Mouse (Mus musculus) cerebellum, adult 2 months (tissue): Measurements from ENCODE around the gene Olig3.

ENCODE experiments used
- CTCF ChIP-seq: fragments of 200-500 bp; IDR thresholded peaks from 2 replicates; pipeline ENCODE4 v1.5.1; 2011; ENCODE audit warnings: low read depth, mild to moderate bottlenecking, control low read depth, low read length, moderate library complexity, borderline replicate concordance; ENCODE audit not compliant: insufficient read depth
- POLR2A ChIP-seq: fragments of 200-500 bp; IDR thresholded peaks from 2 replicates; pipeline ENCODE4 v1.6.1; 2011; ENCODE audit warnings: low read length, control low read depth, borderline replicate concordance; ENCODE audit not compliant: insufficient read depth

DNA sequence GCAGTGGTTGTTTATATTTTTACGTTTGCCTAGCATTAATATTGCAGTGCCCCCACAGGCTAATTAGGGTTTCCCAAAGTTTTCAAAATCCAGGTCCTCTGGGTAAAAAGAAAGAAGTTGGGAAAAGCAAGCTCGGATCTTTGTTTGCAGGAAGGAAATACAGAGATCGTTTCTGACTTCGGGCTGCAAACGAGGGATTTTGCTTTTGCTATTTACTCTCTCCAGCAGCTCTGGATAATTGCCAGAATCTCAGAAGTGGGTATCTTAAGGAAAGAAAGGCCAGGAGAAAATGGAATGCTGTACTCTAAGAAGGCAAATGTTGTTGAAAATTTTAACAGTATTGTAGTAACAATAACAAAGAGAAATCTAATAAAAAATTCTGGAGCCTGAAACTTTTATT, 45.9 kb upstream of the Olig3 start:
- TF ChIP-seq POLR2A (no peak), CTCF (no peak)
